Mouse (Mus musculus) MEL (cell line): Measurements from ENCODE around the gene Akap17b.

Experiments used
- CTCF ChIP-seq, 3 experiments: IDR thresholded peaks in 2 of 3; conservative IDR thresholded peaks in 1 of 3; 2 replicates each; pipeline ENCODE4 v1.5.1; 2011 to 2012; ENCODE audit warnings: low read length in 3 of 3, low read depth in 2 of 3, mild to moderate bottlenecking in 2 of 3, improper control_type of control experiment in 1 of 3, inconsistent platforms in 1 of 3, mixed read lengths in 1 of 3, moderate library complexity in 1 of 3; ENCODE audit not compliant: control insufficient read depth in 1 of 3, insufficient read depth in 1 of 3, poor library complexity in 1 of 3, severe bottlenecking in 1 of 3
- EP300 ChIP-seq, 2 experiments: IDR thresholded peaks; 2 replicates each; pipeline ENCODE4 v1.6.1; 2011; ENCODE audit warnings: improper control_type of control experiment in 2 of 2, low read length in 2 of 2, low read depth in 1 of 2, mild to moderate bottlenecking in 1 of 2
- GATA1 ChIP-seq: IDR thresholded peaks from 2 replicates; pipeline ENCODE4 v1.6.1; 2011; ENCODE audit warnings: low read depth, low read length, improper control_type of control experiment
- KAT2A ChIP-seq: conservative IDR thresholded peaks from 2 replicates; pipeline ENCODE4 v1.6.1; 2012; ENCODE audit warnings: low read depth, low read length, improper control_type of control experiment, inconsistent platforms
- MAZ ChIP-seq: IDR thresholded peaks from 2 replicates; pipeline ENCODE4 v1.6.1; 2012; ENCODE audit warnings: low read depth, mild to moderate bottlenecking, inconsistent platforms, low read length, improper control_type of control experiment
- MYC ChIP-seq: IDR thresholded peaks from 2 replicates; pipeline ENCODE4 v1.6.1; 2011; ENCODE audit warnings: low read depth, mild to moderate bottlenecking, low read length, improper control_type of control experiment, moderate library complexity
- NELFE ChIP-seq: IDR thresholded peaks from 2 replicates; pipeline ENCODE4 v1.6.1; 2011; ENCODE audit warnings: low read depth, low read length, improper control_type of control experiment
- POLR2A ChIP-seq, 2 experiments: IDR thresholded peaks; 2 replicates each; pipeline ENCODE4 v1.6.1; 2011 to 2012; ENCODE audit warnings: low read length in 2 of 2, mild to moderate bottlenecking in 2 of 2, control low read depth in 1 of 2, improper control_type of control experiment in 1 of 2, low read depth in 1 of 2, moderate library complexity in 1 of 2; ENCODE audit not compliant: control insufficient read depth in 1 of 2, insufficient read depth in 1 of 2, poor library complexity in 1 of 2
- POLR2AphosphoS5 ChIP-seq: IDR thresholded peaks from 2 replicates; pipeline ENCODE4 v1.6.1; 2012; ENCODE audit warnings: low read depth, borderline replicate concordance, mild to moderate bottlenecking, inconsistent platforms, low read length, moderate library complexity, mixed read lengths
- RCOR1 ChIP-seq: IDR thresholded peaks from 2 replicates; pipeline ENCODE4 v1.6.1; 2012; ENCODE audit warnings: low read depth, mild to moderate bottlenecking, inconsistent platforms, low read length, improper control_type of control experiment
- TCF12 ChIP-seq: IDR thresholded peaks from 2 replicates; pipeline ENCODE4 v1.6.1; 2014; ENCODE audit warnings: low read depth, mild to moderate bottlenecking, inconsistent platforms, low read length, improper control_type of control experiment, moderate library complexity
- USF1 ChIP-seq: IDR thresholded peaks from 2 replicates; pipeline ENCODE4 v1.6.1; 2014; ENCODE audit warnings: low read depth, mild to moderate bottlenecking, inconsistent platforms, low read length, improper control_type of control experiment, moderate library complexity
- ZNF384 ChIP-seq: IDR thresholded peaks from 2 replicates; pipeline ENCODE4 v1.6.1; 2012; ENCODE audit warnings: low read depth, mild to moderate bottlenecking, inconsistent platforms, low read length, improper control_type of control experiment

DNA sequence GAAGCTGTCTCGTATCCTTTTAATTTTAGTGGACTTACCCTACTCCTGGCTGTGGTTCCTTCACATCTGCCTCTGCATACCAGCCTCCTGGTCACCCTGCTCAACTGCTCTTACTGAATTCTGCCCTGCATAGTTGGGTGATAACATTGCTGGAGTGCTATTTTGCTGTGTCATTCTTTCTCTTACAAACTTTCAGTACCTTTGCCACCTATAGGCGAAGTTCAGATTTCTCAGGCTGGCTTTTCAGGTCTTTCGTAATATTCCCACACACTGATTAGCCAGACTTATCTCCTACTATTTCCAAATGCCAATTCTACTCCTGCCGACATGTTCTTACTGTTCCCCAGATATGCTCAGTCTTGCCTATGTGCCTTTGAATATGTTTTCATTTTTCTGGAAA, 41.2 kb downstream of the Akap17b start:
- no peak for TF ChIP-seq EP300 (IDR thresholded peaks at IDR 0.05; ENCODE audit: low read depth in 1 of 2, low read length in 2 of 2)
- TF ChIP-seq CTCF (IDR thresholded peaks at IDR 0.05 in 2 of 3, conservative IDR thresholded peaks at IDR 0.05 in 1 of 3; ENCODE audit: control insufficient read depth in 1 of 3, insufficient read depth in 1 of 3, low read depth in 2 of 3, low read length in 3 of 3, poor library complexity in 1 of 3, severe bottlenecking in 1 of 3) = no peak
- TF ChIP-seq GATA1 = no peak
- no peak for TF ChIP-seq POLR2A (IDR thresholded peaks at IDR 0.05; ENCODE audit: control insufficient read depth in 1 of 2, insufficient read depth in 1 of 2, low read depth in 1 of 2, low read length in 2 of 2, poor library complexity in 1 of 2)
- TF ChIP-seq KAT2A = no peak
- no peak for TF ChIP-seq ZNF384
- TF ChIP-seq MYC = no peak
- TF ChIP-seq NELFE = no peak
- TF ChIP-seq RCOR1 = no peak
- no peak for TF ChIP-seq MAZ
- no peak for TF ChIP-seq POLR2AphosphoS5
- TF ChIP-seq TCF12 = no peak
- TF ChIP-seq USF1 = no peak
